Mouse (Mus musculus): ENCODE results near the gene Abtb2. TPM values are rescaled to one million over a fixed set of nuclear protein-coding genes. Genes with fewer than 3 reads are reported as not detected.

The Abtb2 gene
- polyA plus RNA-seq, 1 experiment = 10.6 TPM

GRCm38 (mm10) chr2:103581369-103581897, 15.3 kb downstream of the Abtb2 start:
- TF ChIP-seq POLR2A (IDR thresholded peaks at IDR 0.05; ENCODE audit: low read depth, low read length) (no peak), CTCF (IDR thresholded peaks at IDR 0.05; ENCODE audit: extremely low read depth, insufficient read depth, insufficient read length, insufficient replicate concordance) (no peak)
- DNase-seq (ENCODE audit: low read depth in 1 of 2, low spot score in 2 of 2) = no peak
- Histone ChIP-seq H3K36me3 (ENCODE audit: control insufficient read depth, insufficient read depth, low read length) (no peaks in the 10 kb centered on the region), H3K4me1 (ENCODE audit: control insufficient read depth, insufficient read depth, insufficient read length) (0 out of 2 replicates have a peak, but pooled peaks cover 2% of the 10 kb centered on the region), H3K27ac (ENCODE audit: insufficient read depth, low read length) (no peak overlapping the region), H3K4me3 (ENCODE audit: extremely low read depth, insufficient read depth, insufficient read length) (no peak overlapping the region), H3K27me3 (ENCODE audit: control insufficient read depth, insufficient read depth, low read length) (no peaks in the 10 kb centered on the region)
- 92% methylated on average over 7 of the region's 7 CpGs for WGBS

GRCm38 (mm10) chr2:103583316-103583715, 17.2 kb downstream of the Abtb2 start:
- Histone ChIP-seq H3K36me3 (ENCODE audit: control insufficient read depth, insufficient read depth, low read length) (no peaks in the 10 kb centered on the region), H3K4me1 (ENCODE audit: control insufficient read depth, insufficient read depth, insufficient read length) (0 out of 2 replicates have a peak, but pooled peaks cover 2% of the 10 kb centered on the region), H3K4me3 (ENCODE audit: extremely low read depth, insufficient read depth, insufficient read length) (no peak overlapping the region), H3K27ac (ENCODE audit: insufficient read depth, low read length) (no peak overlapping the region), H3K27me3 (ENCODE audit: control insufficient read depth, insufficient read depth, low read length) (no peaks in the 10 kb centered on the region)
- WGBS = 29% methylated on average over 3 of the region's 3 CpGs
- no peak for DNase-seq (ENCODE audit: low read depth in 1 of 2, low spot score in 2 of 2)
- no peak for TF ChIP-seq POLR2A (IDR thresholded peaks at IDR 0.05; ENCODE audit: low read depth, low read length)
- no peak for TF ChIP-seq CTCF (IDR thresholded peaks at IDR 0.05; ENCODE audit: extremely low read depth, insufficient read depth, insufficient read length, insufficient replicate concordance)

GRCm38 (mm10) chr2:103584093-103584492, 18.0 kb downstream of the Abtb2 start:
- H3K36me3 ChIP-seq (ENCODE audit: control insufficient read depth, insufficient read depth, low read length) = no peaks in the 10 kb centered on the region
- no peak overlapping the region for H3K27ac ChIP-seq (ENCODE audit: insufficient read depth, low read length)

GRCm38 (mm10) chr2:103586423-103586822, 20.3 kb downstream of the Abtb2 start:
- no peak for TF ChIP-seq CTCF (IDR thresholded peaks at IDR 0.05; ENCODE audit: extremely low read depth, insufficient read depth, insufficient read length, insufficient replicate concordance)
- TF ChIP-seq POLR2A (IDR thresholded peaks at IDR 0.05; ENCODE audit: low read depth, low read length) = no peak
- 86% methylated on average over 3 of the region's 3 CpGs for WGBS
- no peak for DNase-seq (ENCODE audit: low read depth in 1 of 2, low spot score in 2 of 2)

More at GRCm38 (mm10) chr2:103584093-103584492, 18.0 kb downstream of the Abtb2 start:
- no peaks in the 10 kb centered on the region for H3K27me3 ChIP-seq (ENCODE audit: control insufficient read depth, insufficient read depth, low read length)
- 0 out of 2 replicates have a peak, but pooled peaks cover 2% of the 10 kb centered on the region for H3K4me1 ChIP-seq (ENCODE audit: control insufficient read depth, insufficient read depth, insufficient read length)
- TF ChIP-seq CTCF (IDR thresholded peaks at IDR 0.05; ENCODE audit: extremely low read depth, insufficient read depth, insufficient read length, insufficient replicate concordance) (no peak), POLR2A (IDR thresholded peaks at IDR 0.05; ENCODE audit: low read depth, low read length) (no peak)
- no peak overlapping the region for H3K4me3 ChIP-seq (ENCODE audit: extremely low read depth, insufficient read depth, insufficient read length)
- DNase-seq (ENCODE audit: low read depth in 1 of 2, low spot score in 2 of 2) = no peak

GRCm38 (mm10) chr2:103588776-103589175, 22.7 kb downstream of the Abtb2 start:
- Histone ChIP-seq H3K27me3 (ENCODE audit: control insufficient read depth, insufficient read depth, low read length) (no peaks in the 10 kb centered on the region), H3K4me1 (ENCODE audit: control insufficient read depth, insufficient read depth, insufficient read length) (0 out of 2 replicates have a peak, but pooled peaks cover 3% of the 10 kb centered on the region), H3K27ac (ENCODE audit: insufficient read depth, low read length) (no peak overlapping the region), H3K4me3 (ENCODE audit: extremely low read depth, insufficient read depth, insufficient read length) (no peak overlapping the region), H3K36me3 (ENCODE audit: control insufficient read depth, insufficient read depth, low read length) (no peaks in the 10 kb centered on the region)
- 86% methylated on average over 5 of the region's 5 CpGs for WGBS
- TF ChIP-seq POLR2A (IDR thresholded peaks at IDR 0.05; ENCODE audit: low read depth, low read length) (no peak), CTCF (IDR thresholded peaks at IDR 0.05; ENCODE audit: extremely low read depth, insufficient read depth, insufficient read length, insufficient replicate concordance) (no peak)
- no peak for DNase-seq (ENCODE audit: low read depth in 1 of 2, low spot score in 2 of 2)

More at GRCm38 (mm10) chr2:103586423-103586822, 20.3 kb downstream of the Abtb2 start:
- Histone ChIP-seq H3K4me3 (ENCODE audit: extremely low read depth, insufficient read depth, insufficient read length) (no peak overlapping the region), H3K36me3 (ENCODE audit: control insufficient read depth, insufficient read depth, low read length) (no peaks in the 10 kb centered on the region), H3K27ac (ENCODE audit: insufficient read depth, low read length) (no peak overlapping the region), H3K27me3 (ENCODE audit: control insufficient read depth, insufficient read depth, low read length) (no peaks in the 10 kb centered on the region), H3K4me1 (ENCODE audit: control insufficient read depth, insufficient read depth, insufficient read length) (0 out of 2 replicates have a peak, but pooled peaks cover 5% of the 10 kb centered on the region)

- WGBS = 80% methylated on average over 4 of the region's 4 CpGs
- no peak overlapping the region for H3K27ac ChIP-seq (ENCODE audit: insufficient read depth, low read length)
- no peak for TF ChIP-seq CTCF (IDR thresholded peaks at IDR 0.05; ENCODE audit: extremely low read depth, insufficient read depth, insufficient read length, insufficient replicate concordance)
- TF ChIP-seq POLR2A (IDR thresholded peaks at IDR 0.05; ENCODE audit: low read depth, low read length) = no peak
These were observed 23.3 kb downstream of the Abtb2 start for GRCm38 (mm10) chr2:103589400-103589799.

GRCm38 (mm10) chr2:103590645-103591044, 24.5 kb downstream of the Abtb2 start:
- no peak for DNase-seq (ENCODE audit: low read depth in 1 of 2, low spot score in 2 of 2)
- 75% methylated on average over 7 of the region's 7 CpGs for WGBS
- TF ChIP-seq CTCF (IDR thresholded peaks at IDR 0.05; ENCODE audit: extremely low read depth, insufficient read depth, insufficient read length, insufficient replicate concordance) (no peak), POLR2A (IDR thresholded peaks at IDR 0.05; ENCODE audit: low read depth, low read length) (no peak)

More at GRCm38 (mm10) chr2:103589400-103589799, 23.3 kb downstream of the Abtb2 start:
- H3K36me3 ChIP-seq (ENCODE audit: control insufficient read depth, insufficient read depth, low read length) = no peaks in the 10 kb centered on the region
- no peaks in the 10 kb centered on the region for H3K27me3 ChIP-seq (ENCODE audit: control insufficient read depth, insufficient read depth, low read length)
- no peak overlapping the region for H3K4me3 ChIP-seq (ENCODE audit: extremely low read depth, insufficient read depth, insufficient read length)
- DNase-seq (ENCODE audit: low read depth in 1 of 2, low spot score in 2 of 2) = no peak
- H3K4me1 ChIP-seq (ENCODE audit: control insufficient read depth, insufficient read depth, insufficient read length) = 0 out of 2 replicates have a peak, but pooled peaks cover 3% of the 10 kb centered on the region

More at GRCm38 (mm10) chr2:103590645-103591044, 24.5 kb downstream of the Abtb2 start:
- no peaks in the 10 kb centered on the region for H3K36me3 ChIP-seq (ENCODE audit: control insufficient read depth, insufficient read depth, low read length)
- H3K4me1 ChIP-seq (ENCODE audit: control insufficient read depth, insufficient read depth, insufficient read length) = 0 out of 2 replicates have a peak, but pooled peaks cover 3% of the 10 kb centered on the region
- no peak overlapping the region for H3K4me3 ChIP-seq (ENCODE audit: extremely low read depth, insufficient read depth, insufficient read length)
- no peaks in the 10 kb centered on the region for H3K27me3 ChIP-seq (ENCODE audit: control insufficient read depth, insufficient read depth, low read length)
- H3K27ac ChIP-seq (ENCODE audit: insufficient read depth, low read length) = no peak overlapping the region
